Mouse (Mus musculus): ENCODE measurements around the gene Rerg. TPM values are rescaled to one million over a fixed set of nuclear protein-coding genes. Genes with fewer than 3 reads are reported as not detected.

Rerg gene
- total RNA-seq, 1 experiment from 2014 or later: 108 TPM

DNA sequence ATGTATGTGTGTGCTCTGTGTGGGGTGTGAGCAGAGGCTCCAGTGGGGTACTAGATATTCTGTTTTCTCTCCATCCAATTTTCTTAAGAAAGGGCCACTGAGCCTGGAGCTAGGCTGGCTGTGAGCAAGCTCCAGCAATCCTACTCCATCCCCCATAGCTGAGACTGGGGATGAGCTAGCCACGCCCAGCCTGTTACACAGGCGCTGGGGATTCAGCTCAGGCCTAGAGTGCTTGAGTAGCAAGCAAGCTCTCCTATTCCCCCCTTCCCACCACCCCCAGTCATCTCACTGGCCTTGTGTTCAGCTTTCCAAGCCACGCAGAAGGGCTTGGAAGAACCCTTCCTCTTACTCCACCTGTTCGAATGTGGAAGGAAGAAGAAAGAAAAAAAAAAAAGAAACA lies 7.2 kb downstream of the Rerg start:
- no peak for DNase-seq

DNA sequence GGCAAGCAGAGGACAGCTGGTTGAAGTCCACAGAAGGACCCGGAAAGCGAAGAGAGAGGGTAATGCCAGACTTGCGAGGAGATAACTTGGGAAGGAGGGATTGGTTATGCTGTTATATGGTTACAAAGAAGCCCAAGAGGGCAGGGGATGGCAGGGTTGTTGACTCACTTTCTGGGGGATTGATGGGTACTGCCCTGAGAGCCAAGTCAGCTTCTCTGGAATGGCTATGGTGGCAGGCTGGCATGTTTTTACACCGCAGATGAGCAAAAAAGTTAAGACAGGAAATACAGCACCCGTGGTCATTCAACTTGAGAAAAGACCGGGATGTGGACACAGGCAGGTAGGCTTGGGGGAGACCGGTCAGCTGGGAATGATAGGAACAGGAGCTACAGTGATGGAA lies 7.8 kb downstream of the Rerg start:
- DNase-seq: no peak

DNA sequence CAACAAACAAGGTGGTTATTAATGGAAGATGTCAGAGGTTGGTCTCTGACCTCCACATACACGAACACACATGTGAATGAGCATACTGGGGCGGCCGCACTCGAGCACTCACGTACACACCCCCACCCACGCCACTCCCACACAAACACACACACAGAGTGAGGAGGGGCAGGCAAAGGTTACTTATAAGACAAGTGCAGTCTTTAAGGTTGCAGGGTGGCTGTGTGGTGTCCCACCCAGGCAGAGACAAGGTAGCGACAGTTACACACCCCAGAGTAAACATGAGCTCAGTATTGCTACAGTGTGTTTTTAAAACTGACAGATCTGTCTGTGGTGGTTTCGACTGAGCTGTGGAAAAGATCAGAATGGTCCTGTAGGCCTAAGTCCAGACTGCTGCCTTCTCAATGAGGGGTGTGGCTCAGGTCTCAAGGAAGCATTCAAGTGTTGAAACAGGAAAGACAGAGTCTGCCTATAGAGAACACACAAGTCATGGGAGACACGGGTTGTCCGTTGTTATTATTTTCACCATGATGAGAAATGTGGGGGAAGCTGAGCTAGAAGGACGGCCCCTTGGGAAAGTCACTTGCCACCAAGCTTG lies 8.7 kb downstream of the Rerg start:
- DNase-seq: no peak

DNA sequence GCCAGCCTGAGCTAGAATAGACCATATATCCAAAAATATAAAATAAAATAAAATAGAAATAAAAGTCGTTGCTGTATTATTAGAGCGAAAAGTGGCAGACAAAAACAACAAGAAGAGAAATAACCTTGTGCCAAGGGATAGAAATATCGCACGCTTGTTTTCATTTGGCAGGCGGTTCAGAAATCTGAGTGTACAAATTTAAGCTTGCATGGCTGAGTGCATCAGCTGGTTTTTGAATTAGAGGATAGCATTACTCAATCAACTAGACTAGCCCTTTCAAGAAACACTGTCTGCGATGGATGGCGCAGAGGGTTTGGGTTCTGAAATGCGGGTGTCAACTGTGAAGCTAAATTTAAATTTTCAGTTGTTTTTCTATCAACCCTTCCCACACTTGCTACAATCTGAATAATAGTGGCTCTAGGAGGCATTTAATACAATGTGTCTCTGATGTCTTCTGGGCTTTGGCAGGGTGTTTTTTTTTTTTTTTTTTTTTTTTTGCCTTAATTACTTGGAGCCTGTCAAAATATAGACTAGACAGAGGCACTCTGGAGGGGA lies 10.8 kb downstream of the Rerg start:
- no peak for DNase-seq

DNA sequence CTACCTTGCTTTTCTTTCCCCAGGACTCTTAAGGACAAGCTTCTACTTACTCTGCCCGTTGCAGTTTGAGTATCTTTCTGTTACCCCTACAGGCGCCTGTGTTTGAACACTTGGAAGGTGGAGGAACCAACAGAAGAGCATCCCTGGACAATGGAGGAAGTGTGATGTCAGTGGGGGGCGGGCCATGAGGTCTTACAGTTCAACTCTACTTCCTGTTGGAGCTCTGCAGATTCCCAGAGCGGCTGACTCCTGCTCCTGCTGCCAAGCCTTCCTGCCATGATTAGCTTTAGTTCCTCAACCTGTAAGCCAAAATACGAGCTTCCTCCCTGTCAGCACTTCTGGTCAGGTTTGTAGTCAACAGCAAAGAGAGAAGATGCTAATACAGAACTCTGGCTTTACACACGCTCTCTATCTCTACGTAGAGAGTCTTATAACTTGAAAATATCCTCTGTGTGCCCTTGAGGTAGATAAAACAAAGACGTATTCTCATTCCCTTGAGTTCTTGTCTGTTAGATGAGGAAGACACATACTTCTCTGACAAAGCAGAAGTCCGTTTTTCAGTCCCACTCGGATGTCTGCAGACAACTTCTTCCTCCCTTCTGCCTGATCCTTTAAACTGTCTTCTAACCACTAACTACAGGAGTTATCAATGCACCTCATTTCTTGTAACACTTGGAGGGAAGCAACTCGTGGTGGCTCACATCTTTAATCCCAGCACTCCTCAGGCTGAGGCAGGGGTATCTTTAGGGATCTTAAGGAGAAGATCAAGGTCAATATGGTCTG lies 13.7 kb downstream of the Rerg start:
- DNase-seq: peak; percentile 49

DNA sequence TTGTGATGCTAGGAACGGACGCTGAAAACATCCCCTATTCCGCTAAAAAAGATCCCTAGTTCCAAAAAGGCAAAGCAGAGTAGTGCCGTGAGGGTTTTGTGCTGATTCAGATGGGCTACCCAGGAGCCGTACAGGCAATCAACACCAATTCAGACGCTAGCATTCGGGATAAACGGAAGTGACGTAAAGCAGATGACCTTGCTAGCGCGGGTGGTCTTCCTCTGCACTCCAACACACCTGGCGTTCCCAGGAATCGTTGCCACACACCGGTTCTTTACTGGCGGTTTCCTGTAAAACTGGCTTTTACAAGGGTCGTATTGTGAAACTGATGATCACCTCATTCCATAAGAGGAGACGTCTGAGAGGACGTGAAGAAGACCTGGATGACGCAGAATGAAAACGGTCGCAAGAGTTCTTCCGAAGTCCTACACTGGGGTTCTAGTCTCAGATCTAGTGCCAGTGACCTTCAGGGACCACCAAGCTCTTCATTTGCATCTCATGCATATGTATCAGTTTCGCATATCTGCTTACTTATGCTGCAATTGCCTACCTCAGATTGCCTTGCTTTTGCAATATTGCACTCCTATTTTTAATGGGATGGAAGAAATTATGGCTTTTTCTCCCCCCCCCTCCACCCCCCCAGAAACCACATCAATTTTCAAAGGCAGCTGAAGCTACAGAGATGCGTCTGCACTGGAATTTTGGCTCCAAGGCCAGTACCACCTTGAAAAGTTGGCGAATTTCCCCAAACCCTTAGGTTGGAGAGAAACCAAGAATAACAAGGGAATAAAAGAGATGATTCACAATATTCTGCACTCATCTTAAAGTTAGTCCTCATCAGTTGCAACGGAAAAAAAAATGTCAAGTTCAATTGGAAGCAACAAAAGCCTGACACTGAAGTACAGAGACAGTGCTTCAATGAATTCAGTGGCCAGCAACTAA lies 14.8 kb downstream of the Rerg start:
- DNase-seq: peak; percentile 80

DNA sequence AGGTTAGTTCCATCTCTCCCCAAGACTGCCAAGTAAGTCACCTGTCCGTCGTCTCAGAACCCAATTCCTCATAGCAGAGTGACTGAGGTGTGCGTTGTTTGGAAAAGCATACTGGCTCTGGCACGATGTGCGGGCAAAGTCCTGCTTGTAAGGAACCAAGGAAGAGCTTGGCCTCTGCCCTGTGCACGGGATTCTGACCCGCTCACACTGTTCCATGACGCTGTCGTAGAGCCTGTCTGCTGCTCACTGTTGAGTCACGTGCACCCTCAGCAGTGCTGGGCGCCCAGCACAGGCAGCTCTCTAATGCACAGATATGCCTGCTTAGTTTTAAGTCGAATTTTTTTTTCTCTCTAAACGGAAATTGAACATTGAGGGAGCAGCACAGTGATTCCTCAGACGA lies 17.3 kb downstream of the Rerg start:
- no peak for DNase-seq

DNA sequence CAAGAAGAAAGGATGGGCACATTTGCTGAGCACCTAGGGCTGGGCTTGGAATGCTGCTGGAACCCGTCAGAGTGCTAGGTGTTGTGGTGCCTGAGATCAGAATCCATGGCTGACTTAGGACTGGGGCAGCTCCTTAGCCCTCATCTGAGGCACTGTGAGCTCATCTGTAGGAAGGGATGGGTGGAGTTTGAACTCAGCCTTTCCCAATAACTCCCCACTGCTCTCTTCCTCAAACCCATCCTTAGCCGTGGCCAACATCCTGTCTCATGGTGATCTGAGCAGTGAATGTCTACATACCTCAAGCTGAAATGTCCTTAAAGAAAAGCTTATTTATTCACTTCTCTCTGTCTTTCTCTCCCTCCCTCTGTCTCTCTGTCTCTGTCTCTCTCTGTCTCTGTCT lies 19.3 kb downstream of the Rerg start:
- no peak for DNase-seq

DNA sequence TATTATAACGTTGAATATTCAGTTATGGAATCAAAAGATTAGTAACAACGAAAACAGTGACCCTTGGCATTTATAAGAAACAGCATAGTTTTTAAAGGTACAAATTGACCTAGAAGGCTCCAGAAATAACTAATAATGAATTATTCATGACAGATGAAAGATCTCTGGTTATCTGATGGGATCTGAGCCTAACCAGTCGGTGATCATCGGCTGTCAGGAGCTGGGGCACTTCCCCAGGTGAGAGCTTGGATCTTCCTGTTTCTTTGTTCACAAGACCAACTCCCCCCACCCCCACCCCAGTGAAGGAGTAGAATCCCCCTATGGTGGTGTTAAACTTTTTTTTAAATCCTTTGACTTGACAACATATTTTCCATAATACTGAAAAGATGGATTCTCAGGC lies 20.5 kb downstream of the Rerg start:
- no peak for DNase-seq

DNA sequence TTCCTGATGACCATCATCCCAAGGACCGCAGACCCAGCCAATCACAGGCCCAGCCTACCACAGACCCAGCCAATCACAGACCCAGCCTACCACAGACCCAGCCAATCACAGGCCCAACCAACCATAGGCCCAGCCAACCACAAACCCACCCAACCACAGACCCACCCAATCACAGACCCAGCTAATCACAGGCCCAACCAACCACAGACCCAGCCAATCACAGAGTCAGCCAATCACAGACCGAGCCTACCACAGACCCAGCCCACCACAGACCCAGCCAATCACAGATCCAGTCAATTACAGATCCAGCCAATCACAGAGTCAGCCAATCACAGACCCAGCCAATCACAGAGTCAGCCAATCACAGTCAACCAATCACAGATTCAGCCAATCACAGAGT lies 23.4 kb downstream of the Rerg start:
- DNase-seq: no peak

DNA sequence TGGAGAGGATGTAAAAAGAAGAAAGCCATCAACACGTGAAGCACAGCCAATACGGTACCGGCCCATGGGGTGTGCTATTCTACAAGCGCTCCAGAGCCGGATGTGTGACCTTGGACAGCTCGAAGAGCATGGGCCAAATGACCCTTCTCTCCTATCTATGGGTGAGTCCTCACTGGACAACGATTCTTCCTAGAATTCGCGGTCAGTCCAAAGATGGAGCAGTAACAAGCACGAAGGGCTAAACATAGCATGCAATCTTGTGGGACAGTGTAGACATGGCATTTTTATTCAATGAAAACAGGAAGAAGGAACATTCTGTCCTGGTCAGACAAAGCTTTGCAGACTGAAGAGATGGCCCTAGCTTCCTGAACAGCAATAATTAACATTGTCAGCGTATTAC lies 24.7 kb downstream of the Rerg start:
- peak; percentile 36 for DNase-seq

DNA sequence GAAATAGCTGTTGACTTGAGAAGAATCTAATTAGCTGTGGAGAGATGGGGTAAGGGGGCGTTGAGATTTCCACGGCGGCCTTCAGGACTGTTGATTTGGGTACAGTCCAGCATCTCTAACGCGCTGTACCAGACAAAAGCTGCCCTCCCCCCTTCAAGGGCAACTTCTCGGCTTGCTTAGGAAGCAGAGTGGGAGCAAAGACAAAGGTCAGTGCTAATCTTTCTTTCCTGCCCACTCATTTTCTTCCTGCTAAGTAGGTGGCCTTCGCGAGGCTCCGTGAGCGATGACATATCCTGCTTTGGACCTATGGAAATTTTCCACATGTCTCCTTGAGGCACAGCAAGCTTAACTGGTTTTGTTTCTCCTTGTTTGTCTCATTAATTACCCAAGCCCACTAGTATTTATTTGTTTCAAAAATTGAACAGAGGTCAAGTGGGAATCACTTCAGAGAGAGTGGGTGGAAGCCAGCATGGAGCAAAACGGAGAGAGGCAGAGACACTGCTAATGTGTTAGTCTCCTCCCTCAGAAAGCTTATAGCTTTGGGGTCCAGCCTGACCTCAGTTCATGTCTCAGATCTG lies 25.2 kb downstream of the Rerg start:
- peak; percentile 82 for DNase-seq

DNA sequence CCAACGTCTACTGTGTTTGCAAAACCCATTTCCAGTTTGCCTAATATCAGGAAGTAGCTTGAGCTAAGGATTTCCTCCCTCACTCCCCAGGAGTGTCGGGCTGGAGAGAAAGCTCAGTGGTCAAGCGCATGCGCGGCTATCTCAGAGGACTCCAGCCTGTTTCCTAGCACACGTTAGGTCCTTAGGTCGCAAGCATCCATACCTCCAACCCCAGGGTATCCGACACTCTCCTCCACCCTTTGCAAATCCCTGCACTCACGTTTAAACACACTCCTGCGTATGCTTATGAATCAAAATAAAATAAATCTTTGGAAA lies 25.8 kb downstream of the Rerg start:
- peak; percentile 21 for DNase-seq

DNA sequence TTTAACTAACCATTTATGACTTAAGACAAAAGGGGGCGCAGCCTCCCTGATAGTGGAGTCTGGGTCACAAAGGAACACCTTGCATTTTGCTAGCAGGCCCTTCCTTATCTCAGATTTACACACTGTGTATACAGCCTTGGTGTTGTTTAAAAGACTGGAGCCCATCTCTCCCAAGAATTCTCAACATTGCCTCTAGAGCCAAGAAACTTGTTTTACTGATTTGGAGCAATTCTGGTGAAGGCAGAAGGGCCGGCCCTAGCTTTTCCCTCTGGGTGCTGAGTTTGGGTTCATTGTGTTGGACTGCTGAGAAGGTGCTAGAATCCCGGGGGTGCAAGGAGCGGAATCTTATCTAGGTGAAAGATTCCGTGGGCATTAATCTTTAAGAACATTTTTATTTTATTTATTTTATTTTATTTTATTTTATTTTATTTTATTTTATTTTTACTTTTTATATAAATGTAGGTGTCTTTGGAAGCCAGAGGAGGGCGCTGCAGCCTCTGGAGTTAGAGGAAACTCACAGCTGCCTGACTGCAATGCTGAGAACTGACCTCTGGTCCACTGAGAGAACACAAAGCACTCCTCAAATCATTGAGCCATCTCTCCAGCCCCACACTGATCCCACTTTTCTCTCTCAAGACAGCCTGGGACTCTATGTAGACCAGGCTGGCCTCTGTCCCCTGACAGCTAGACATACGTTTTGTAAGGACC lies 26.3 kb downstream of the Rerg start:
- DNase-seq: peak; percentile 61

DNA sequence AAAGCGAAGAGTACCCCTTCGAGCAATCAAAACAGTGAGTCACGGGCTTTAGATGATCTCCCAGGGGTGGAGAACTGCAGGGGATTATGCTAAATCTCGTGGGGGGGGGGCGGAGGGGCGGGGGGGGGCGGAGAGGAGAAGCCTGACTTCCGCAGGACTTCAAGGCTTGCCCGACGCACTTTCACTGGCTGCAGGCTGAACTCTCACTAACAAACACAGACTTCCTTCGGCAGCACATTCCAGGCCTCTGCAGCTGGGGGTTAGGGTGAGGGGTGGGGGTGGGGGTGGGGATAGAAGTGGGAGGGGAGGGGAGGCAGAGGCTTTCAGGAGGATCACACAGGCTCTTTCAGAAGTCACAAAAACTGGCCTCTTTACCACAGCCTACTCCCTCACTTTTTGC lies 27.5 kb downstream of the Rerg start:
- peak; percentile 49 for DNase-seq

DNA sequence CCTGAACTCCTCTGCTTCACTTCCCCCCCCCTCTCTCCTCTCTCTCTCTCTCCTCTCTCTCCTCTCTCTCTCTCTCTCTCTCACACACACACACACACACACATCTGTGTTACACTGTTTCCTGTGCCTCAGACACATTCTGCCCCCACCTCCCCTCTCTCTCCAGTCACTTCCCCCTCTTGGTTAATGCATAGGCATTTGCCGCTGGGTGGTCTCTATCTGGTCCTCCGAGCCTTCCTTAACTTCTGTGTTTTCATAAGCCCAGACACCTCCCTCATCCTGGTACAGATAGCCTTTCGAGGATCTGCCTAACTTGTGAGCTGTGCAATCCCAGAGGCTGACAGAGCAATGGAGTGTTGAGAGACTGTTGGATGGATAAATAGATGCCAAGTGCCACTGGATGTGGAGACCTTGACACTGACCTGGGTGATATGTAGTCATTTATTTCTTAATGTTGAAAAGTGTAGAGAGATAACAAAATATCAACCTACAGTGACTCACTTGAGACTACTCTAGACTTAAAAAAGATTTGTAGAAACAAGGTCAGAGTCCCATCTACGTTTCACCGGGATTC lies 29.0 kb downstream of the Rerg start:
- peak; percentile 29 for DNase-seq

DNA sequence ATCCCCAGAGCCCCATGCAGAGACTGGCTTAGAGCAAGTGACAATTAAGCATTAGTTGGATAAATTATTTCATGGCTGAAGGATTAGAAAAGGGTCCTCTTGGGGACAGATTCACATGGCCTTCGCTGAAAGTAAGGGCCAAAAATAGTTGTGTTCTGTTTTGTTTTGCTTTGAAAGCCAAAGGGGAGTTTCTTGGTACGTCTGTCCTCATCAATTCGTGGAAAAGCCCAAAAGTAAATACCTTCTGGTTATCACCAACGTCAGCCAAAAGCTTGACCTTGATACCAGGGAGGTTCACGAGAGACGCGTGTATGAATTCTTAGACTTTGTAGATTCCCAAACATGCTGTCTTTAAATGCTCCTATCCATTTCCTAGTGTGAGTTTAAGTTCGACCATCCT lies 31.5 kb downstream of the Rerg start:
- peak; percentile 4 for DNase-seq

DNA sequence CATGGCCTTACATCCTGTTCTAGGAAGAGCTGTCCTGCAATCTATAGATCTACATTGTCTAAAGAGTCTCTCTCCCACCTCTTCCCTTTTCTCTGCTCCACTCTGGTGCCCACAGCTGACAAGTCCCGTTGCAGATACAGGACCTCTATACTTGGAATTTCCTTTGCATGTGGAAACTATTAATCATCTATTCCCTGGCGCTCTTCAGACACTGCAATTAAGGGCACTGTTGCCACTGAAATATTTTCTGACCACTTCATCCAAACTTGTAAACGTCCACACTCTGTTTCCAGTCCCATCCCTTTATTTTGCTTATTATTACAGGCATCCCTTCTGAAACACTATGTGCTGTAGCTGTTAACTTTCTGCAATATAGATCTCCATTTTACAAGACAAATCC lies 31.9 kb downstream of the Rerg start:
- peak; percentile 1 for DNase-seq

DNA sequence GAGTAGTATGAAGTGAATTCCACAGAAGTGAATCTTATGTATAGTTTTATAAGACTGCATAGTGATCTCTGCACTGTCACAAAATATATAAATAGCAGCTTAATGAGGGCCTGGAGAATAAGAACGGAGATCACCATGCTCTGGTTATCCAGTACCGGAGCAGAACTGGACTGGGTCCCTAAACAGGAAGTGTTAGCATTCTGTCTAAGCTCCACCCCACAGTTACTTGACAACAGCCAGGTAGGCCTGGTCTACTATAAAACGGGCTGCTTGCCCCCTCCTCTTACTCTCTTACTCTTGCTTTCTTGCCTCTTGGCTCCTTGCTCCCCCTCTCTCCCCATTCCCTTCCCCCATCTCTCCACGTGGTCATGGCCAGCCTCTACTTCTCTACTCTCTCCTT lies 33.9 kb downstream of the Rerg start:
- DNase-seq: peak; percentile 2

DNA sequence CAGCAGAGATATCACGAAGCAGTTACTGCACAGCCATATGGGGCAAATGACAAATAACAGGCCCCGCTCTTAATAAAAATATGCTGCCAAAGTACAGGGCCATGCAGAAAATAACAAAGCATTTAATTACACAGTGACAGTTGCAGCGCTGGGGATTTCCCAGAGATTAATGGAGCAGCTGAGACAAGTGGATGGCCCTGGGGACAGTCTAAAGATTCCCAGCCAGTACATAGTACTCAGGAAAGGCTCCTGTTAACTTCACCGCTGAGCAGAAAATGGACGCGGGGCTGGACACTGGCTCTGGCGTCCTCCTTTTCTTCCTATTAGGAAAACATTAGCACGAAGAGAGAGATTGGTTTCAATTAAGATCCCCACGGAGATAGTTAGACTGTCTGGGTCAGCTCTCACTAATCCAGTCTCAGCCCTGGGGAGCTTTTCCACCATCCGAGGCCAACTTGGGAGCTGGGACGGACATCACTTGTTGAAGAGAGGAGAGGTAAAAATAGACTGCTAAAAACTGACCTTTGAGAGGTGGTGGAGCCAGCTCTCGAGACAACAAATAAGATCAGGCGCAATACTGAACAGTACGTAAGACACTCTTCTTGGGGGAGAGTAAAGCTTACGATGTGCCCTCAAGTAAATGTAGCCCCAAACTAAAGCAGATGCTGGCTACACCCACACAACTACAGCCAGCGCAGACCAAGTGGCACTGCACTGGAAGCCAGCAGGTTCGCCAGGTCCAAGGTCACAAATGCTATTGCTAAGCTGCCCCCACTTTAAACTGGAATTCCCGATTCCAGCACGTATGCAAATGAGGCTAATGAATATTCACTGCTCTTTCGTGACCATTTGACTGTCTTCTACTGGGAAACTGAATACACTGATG lies 34.5 kb downstream of the Rerg start:
- DNase-seq: peak; percentile 55

DNA sequence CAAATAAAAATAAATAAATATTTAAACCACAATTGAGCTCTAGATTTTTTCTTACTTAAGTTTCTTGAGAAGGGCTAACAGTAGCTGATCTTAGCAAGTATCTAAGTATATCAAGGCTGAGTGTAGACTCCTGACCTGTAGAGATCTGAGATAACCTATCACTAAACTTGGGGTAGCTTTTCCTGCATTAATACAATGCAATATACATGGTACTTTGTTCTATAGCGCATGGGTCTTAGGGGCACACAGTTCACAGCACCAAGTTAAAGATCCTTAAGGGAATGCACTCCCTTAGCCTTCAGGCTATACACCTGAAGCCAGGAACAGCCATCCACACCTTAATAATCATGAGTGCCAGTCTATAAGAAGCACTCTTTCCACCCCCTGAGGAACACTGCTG lies 38.5 kb downstream of the Rerg start:
- no peak for DNase-seq
